Mouse (Mus musculus) kidney, embryonic 16.5 days (tissue): Measurements from ENCODE around the gene Nkain2. TPM values are rescaled to one million over a fixed set of nuclear protein-coding genes. Genes with fewer than 3 reads are reported as not detected.
A peak's percentile ranks its signal among the peaks of the same experiment; 100 is the strongest.

Source experiments
- ATAC-seq: fragments of 200-750 bp; cut with Nextera tagmentation; 2 replicates; pipeline ENCODE4 v1.8.0; 2017; ENCODE audit warnings: moderate TSS enrichment; ENCODE audit not compliant: low FRiP score, low TSS enrichment
- H3K27ac ChIP-seq: fragments of 300-500 bp; sonication (generic); 2 replicates; pipeline ENCODE4 v1.5.1; 2014; ENCODE audit warnings: low read length
- H3K27me3 ChIP-seq: fragments of 300-500 bp; sonication (generic); 2 replicates; pipeline ENCODE4 v1.6.1; 2014; ENCODE audit warnings: low read length, control low read depth, mixed read lengths; ENCODE audit not compliant: insufficient read depth
- H3K36me3 ChIP-seq: fragments of 300-500 bp; sonication (generic); 2 replicates; pipeline ENCODE4 v1.6.1; 2014; ENCODE audit warnings: low read length, control low read depth, mixed read lengths; ENCODE audit not compliant: insufficient read depth
- H3K4me1 ChIP-seq: fragments of 300-500 bp; sonication (generic); 2 replicates; pipeline ENCODE4 v1.6.1; 2014; ENCODE audit warnings: low read length, control low read depth, mixed read lengths; ENCODE audit not compliant: insufficient read depth
- H3K4me2 ChIP-seq: fragments of 300-500 bp; sonication (generic); replicated peaks from 2 replicates; pipeline ENCODE4 v1.6.1; 2014; ENCODE audit warnings: low read depth, low read length
- H3K4me3 ChIP-seq: fragments of 300-500 bp; sonication (generic); 2 replicates; pipeline ENCODE4 v1.5.1; 2014; ENCODE audit warnings: mild to moderate bottlenecking, low read length
- H3K9ac ChIP-seq: fragments of 300-500 bp; sonication (generic); replicated peaks from 2 replicates; pipeline ENCODE4 v1.6.1; 2014; ENCODE audit warnings: low read length
- H3K9me3 ChIP-seq: fragments of 300-500 bp; sonication (generic); 2 replicates; pipeline ENCODE4 v1.6.1; 2016; ENCODE audit warnings: low read length, control low read depth
- WGBS: fragments of 180-500 bp; shearing (Covaris S2); extraction: QIAGEN DNeasy Blood & Tissue Kit; methylation state at CpG from one replicate; pipeline ENCODE4 v1.1.7; 2014; 5-methylcytosine and 5-hydroxymethylcytosine counted together
- polyA plus RNA-seq: library from polyadenylated mRNA; unstranded; fragments of >200 nt; fragmentation: Nextera tagmentation; extraction: Ambion mirVana; gene quantifications from 2 replicates; pipeline ENCODE4 v1.2.1, GENCODE M21; 2015

Nkain2 gene
- 0.24 and 0.64 TPM in 2 replicates for polyA plus RNA-seq

- H3K4me1 ChIP-seq: peaks cover 3% of the 10 kb centered on the region; the same call in 1 of the 2 replicates
- peak within 1 kb of the TSS; percentile 74 for H3K9ac ChIP-seq
- H3K4me3 ChIP-seq: peak within 1 kb of the TSS; percentile 74
- no peaks in the 10 kb centered on the region for H3K9me3 ChIP-seq
- no peak within 1 kb of the TSS for H3K27ac ChIP-seq
- H3K4me2 ChIP-seq: peak within 1 kb of the TSS; percentile 98
- H3K27me3 ChIP-seq: peaks cover 7% of the 10 kb centered on the region; the same call in 1 of the 2 replicates
- no peaks in the 10 kb centered on the region for H3K36me3 ChIP-seq
- under 1% methylated on average over 74 of the region's 81 CpGs for WGBS
- peak; percentile 84 for ATAC-seq
Measured at GRCm38 (mm10) chr10:32889652-32890506, at the start of gene Nkain2. Gene Nkain2, minus strand, starts transcription at chr10:32890462.

- Histone ChIP-seq H3K4me1 (no peaks in the 10 kb centered on the region), H3K9ac (no peak overlapping the region), H3K4me2 (no peak overlapping the region), H3K36me3 (no peaks in the 10 kb centered on the region), H3K4me3 (no peak overlapping the region), H3K27me3 (no peaks in the 10 kb centered on the region), H3K27ac (no peak overlapping the region), H3K9me3 (peaks cover 3% of the 10 kb centered on the region; the same call in 1 of the 2 replicates)
- no peak for ATAC-seq
- WGBS: 91% methylated on average over 3 of the region's 3 CpGs
Measured at GRCm38 (mm10) chr10:32939853-32940252, 49.6 kb upstream of the Nkain2 start.

GRCm38 (mm10) chr10:32895093-32895492 is 4.8 kb upstream of the Nkain2 start:
- Histone ChIP-seq H3K27ac (no peak overlapping the region), H3K4me2 (no peak overlapping the region), H3K4me3 (no peak overlapping the region), H3K27me3 (no peaks in the 10 kb centered on the region), H3K9ac (no peak overlapping the region), H3K9me3 (no peaks in the 10 kb centered on the region), H3K4me1 (no peaks in the 10 kb centered on the region), H3K36me3 (no peaks in the 10 kb centered on the region)
- ATAC-seq: no peak

GRCm38 (mm10) chr10:32890507-32891131 is 357 bp upstream of the Nkain2 start:
- H3K27ac ChIP-seq: no peak overlapping the region
- no peaks in the 10 kb centered on the region for H3K9me3 ChIP-seq
- peak; percentile 87 for ATAC-seq
- H3K4me1 ChIP-seq: peaks cover 3% of the 10 kb centered on the region; the same call in 1 of the 2 replicates
- H3K27me3 ChIP-seq: peaks cover 7% of the 10 kb centered on the region; the same call in 1 of the 2 replicates
- H3K9ac ChIP-seq: 0 out of 2 replicates have a peak overlapping the region, but pooled peaks have one; percentile 22
- H3K36me3 ChIP-seq: no peaks in the 10 kb centered on the region
- 2% methylated on average over 13 of the region's 13 CpGs for WGBS
- peak overlapping the region; percentile 74 for H3K4me3 ChIP-seq
- peak overlapping the region; percentile 98 for H3K4me2 ChIP-seq

GRCm38 (mm10) chr10:32881977-32882376 is 8.3 kb downstream of the Nkain2 start:
- ATAC-seq: no peak
- no peaks in the 10 kb centered on the region for H3K9me3 ChIP-seq
- no peak overlapping the region for H3K9ac ChIP-seq
- no peaks in the 10 kb centered on the region for H3K27me3 ChIP-seq
- WGBS: 79% methylated on average over 6 of the region's 6 CpGs
- no peak overlapping the region for H3K27ac ChIP-seq
- no peak overlapping the region for H3K4me2 ChIP-seq
- H3K36me3 ChIP-seq: no peaks in the 10 kb centered on the region
- no peak overlapping the region for H3K4me3 ChIP-seq
- H3K4me1 ChIP-seq: no peaks in the 10 kb centered on the region

GRCm38 (mm10) chr10:32870691-32871406 is 19.4 kb downstream of the Nkain2 start:
- Histone ChIP-seq H3K4me1 (no peaks in the 10 kb centered on the region), H3K9ac (no peak overlapping the region), H3K27ac (no peak overlapping the region), H3K4me2 (no peak overlapping the region), H3K9me3 (no peaks in the 10 kb centered on the region), H3K36me3 (no peaks in the 10 kb centered on the region), H3K27me3 (no peaks in the 10 kb centered on the region), H3K4me3 (no peak overlapping the region)
- 72% methylated on average over 1 of the region's 1 CpGs for WGBS
- no peak for ATAC-seq

- Histone ChIP-seq H3K9me3 (no peaks in the 10 kb centered on the region), H3K9ac (no peak overlapping the region), H3K27me3 (no peaks in the 10 kb centered on the region), H3K36me3 (no peaks in the 10 kb centered on the region), H3K4me1 (no peaks in the 10 kb centered on the region), H3K4me3 (no peak overlapping the region), H3K4me2 (no peak overlapping the region), H3K27ac (no peak overlapping the region)
- 38% methylated on average over 1 of the region's 1 CpGs for WGBS
- no peak for ATAC-seq
Measured at GRCm38 (mm10) chr10:32869541-32869940, 20.7 kb downstream of the Nkain2 start.

GRCm38 (mm10) chr10:32815210-32815883 is 74.9 kb downstream of the Nkain2 start:
- Histone ChIP-seq H3K9ac (no peak overlapping the region), H3K4me2 (no peak overlapping the region), H3K36me3 (no peaks in the 10 kb centered on the region), H3K4me1 (no peaks in the 10 kb centered on the region), H3K9me3 (no peaks in the 10 kb centered on the region), H3K27ac (no peak overlapping the region), H3K27me3 (no peaks in the 10 kb centered on the region), H3K4me3 (no peak overlapping the region)
- WGBS: 84% methylated on average over 4 of the region's 4 CpGs
- no peak for ATAC-seq

- H3K4me1 ChIP-seq: no peaks in the 10 kb centered on the region
- no peaks in the 10 kb centered on the region for H3K9me3 ChIP-seq
- WGBS: 70% methylated on average over 2 of the region's 2 CpGs
- H3K27ac ChIP-seq: no peak overlapping the region
- no peak overlapping the region for H3K4me3 ChIP-seq
- H3K9ac ChIP-seq: no peak overlapping the region
- no peaks in the 10 kb centered on the region for H3K36me3 ChIP-seq
- H3K27me3 ChIP-seq: no peaks in the 10 kb centered on the region
- H3K4me2 ChIP-seq: no peak overlapping the region
- no peak for ATAC-seq
Measured at GRCm38 (mm10) chr10:32796215-32796614, 94.0 kb downstream of the Nkain2 start.
